Mouse (Mus musculus): ENCODE data around the gene Olfr1414. TPM values are rescaled to one million over a fixed set of nuclear protein-coding genes. Genes with fewer than 3 reads are reported as not detected.

The Olfr1414 gene
- not detected in 2 replicates for polyA plus RNA-seq (2012; rRNA removed)

GRCm38 (mm10) chr1:92518561-92518960, at the start of gene Olfr1414:
Gene Olfr1414, minus strand, starts transcription at chr1:92518661.

GRCm38 (mm10) chr1:92496001-92496400, 22.5 kb downstream of the Olfr1414 start, which contains the start of gene Olfr1415:
Gene Olfr1415, minus strand, starts transcription at chr1:92496101.

DNA sequence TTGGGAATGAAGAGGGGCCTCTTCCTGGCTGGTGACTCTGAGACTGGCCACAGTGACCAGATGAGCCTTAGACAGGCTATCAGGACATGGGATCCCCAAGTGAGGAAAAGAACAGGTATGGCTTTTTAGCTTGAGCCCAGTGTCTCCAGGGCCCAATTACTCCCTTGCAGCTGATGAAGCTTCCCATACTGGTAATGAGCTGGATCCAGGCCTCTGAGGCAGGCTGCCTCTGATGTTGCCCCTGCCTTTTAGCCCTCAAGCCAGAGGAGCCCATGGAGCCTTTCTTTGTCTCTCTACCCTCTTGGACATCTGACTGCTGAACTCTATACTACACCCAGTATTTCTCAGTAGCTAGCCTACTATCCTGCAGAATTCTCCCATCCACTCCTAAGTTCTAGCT, 33.4 kb downstream of the Olfr1414 start, which contains the start of gene Olfr1416:
Gene Olfr1416, minus strand, starts transcription at position 101 of the 400 bp plus-strand sequence.

DNA sequence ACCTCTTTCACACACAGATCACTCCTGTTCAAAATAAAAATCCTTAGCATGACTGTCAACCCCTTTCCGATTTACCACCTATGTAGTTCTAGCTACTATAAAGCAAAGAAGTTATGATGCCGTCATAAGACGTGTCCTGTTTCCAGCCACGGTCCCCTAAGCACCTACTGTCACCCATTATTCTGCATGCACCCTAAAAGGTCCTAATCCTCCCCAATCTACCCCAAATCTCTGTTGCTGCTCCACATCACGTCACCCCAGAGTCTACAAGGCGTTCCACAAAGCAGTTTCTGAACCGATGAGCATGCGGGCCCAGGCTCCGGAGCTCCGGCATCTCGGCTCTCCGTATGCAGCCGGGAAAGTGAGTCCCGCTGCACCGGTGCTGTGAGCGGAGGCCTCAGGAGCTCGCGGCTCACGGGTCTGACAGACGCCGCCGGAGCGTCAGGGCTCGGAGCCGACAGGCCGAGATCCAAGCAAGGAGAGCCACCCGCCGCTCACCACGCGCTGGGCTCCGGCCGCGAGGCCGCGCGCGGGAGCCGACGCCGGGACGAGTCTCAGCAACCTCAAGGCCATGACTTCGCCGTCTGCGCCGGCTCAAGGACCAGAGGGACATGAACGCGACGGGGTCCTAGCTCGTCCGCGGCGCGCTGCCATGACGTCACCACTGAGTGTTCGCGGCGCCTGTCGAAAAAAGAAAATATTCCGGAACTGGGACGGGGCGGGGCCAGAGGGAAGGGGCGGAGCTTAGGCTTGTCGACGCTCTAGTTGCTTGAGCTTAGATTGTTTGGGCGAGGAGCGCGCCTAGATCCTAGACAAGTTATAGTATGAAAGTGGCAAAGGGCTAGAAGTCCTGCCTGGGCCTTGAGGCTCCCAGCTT, 45.1 kb downstream of the Olfr1414 start, which contains the start of gene Ndufa10:
Gene Ndufa10, minus strand, starts transcription at position 696 of the 877 bp plus-strand sequence.

Other genes starting within 250 kb of the Olfr1414 start
- gene Ndufa10, start 44.8 kb downstream of the Olfr1414 start, polyA plus RNA-seq (2012; rRNA removed): 57.4 and 60.2 TPM in 2 replicates
- not detected in 2 replicates for gene Olfr1416, start 33.5 kb downstream of the Olfr1414 start, polyA plus RNA-seq (2012; rRNA removed)
- not detected in 2 replicates for gene Olfr1415, start 22.6 kb downstream of the Olfr1414 start, polyA plus RNA-seq (2012; rRNA removed)
- not detected in 2 replicates for gene Olfr1413, start 52.7 kb upstream of the Olfr1414 start, polyA plus RNA-seq (2012; rRNA removed)
- gene Olfr1412, start 67.1 kb upstream of the Olfr1414 start, polyA plus RNA-seq (2012; rRNA removed): not detected in 2 replicates
- gene Olfr1411, start 75.8 kb upstream of the Olfr1414 start, polyA plus RNA-seq (2012; rRNA removed): not detected in 2 replicates
- not detected in 2 replicates for gene Olfr1410, start 87.1 kb upstream of the Olfr1414 start, polyA plus RNA-seq (2012; rRNA removed)
- gene Olfr12, start 99.1 kb upstream of the Olfr1414 start, polyA plus RNA-seq (2012; rRNA removed): not detected in 2 replicates
- gene Cops9, start 123.3 kb upstream of the Olfr1414 start, polyA plus RNA-seq (2012; rRNA removed): 97.7 and 127 TPM in 2 replicates
- gene Otos, start 130.2 kb upstream of the Olfr1414 start, polyA plus RNA-seq (2012; rRNA removed): 0.12 and 0.24 TPM in 2 replicates

Data from liver, embryonic 18 days (tissue).